Mouse (Mus musculus) liver, adult (tissue): ENCODE results near the gene B3galt4.

Experiments used
- GATA4 ChIP-seq: IDR thresholded peaks from 2 replicates; pipeline ENCODE4 v1.6.1; 2014; ENCODE audit warnings: mild to moderate bottlenecking, low read length; ENCODE audit not compliant: insufficient replicate concordance

B3galt4 gene

DNA sequence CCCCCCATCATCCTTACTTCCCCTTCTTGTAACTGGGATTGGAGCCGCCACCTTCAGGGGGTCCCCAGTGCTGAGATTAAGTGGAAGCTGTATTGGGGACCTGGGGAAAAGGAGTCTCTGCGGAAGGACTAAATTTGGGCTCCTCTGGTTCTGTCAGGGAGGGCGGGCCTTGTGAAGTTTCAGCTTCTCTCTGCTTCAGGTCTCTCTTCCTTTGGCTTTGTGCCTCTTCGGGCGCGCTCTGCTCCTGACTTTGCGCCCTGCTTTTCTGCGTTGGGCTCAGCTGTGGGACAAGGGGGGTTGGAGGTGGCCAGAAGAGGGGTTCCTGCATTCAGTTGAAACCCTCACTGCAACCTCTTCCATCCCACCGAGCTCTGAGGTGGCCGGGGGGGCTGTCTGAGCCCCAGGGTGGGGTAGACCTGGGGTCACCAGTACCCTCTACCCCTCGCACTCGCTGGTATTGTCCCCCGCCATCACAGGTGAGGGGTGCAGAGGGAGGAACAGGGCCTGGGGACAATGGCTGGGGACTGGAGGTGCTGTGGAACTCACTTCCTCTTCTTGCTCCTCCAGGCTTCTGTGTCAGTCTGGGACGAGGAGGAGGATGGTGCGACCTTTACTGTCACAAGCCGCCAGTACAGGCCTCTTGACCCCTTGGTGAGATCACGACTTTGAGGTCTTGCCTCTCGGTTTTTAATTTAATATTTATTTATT lies 20.0 kb downstream of the B3galt4 start:
- no peak for TF ChIP-seq GATA4

DNA sequence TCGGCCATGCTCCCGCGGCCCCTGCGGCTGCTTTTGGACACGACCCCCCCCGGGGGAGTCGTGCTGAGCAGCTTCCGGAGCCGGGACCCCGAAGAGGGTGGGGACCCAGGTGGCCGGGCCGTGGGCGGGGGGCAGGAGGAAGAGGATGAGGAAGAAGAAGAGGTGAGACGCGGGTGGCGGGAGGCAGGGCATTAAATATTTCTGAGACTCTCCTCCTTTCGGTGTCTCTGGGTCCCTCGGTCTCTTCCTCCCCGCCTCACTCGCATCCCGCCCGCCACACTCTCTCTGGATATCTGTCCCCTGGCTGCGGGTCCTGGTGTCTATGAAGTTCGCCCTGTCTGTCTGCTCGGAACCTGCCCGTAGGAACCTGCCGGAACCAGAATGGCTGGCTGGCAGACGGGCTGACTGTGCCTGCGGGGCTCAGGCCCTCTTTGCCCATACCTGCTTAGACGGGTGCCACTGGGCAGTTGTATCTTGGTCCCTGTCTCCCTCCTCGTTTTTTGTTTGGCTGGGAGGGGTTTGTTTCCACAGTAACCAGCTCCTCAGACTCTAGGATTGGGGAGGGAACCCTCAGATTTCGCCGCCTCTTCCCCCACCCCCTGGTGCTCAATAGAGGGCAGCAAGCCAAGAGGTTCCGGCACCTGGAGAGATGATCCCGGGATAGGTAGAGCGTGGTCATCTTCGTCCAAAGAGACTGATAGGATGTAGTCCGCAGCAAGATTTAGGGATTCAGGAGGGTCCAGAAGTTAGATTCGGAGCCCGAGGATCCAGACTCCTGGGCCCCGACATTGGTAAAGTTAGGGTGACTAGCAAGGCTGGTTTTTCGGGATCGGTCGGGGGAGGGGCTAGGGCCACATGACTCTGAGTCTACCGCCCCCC lies 20.8 kb downstream of the B3galt4 start:
- no peak for TF ChIP-seq GATA4

DNA sequence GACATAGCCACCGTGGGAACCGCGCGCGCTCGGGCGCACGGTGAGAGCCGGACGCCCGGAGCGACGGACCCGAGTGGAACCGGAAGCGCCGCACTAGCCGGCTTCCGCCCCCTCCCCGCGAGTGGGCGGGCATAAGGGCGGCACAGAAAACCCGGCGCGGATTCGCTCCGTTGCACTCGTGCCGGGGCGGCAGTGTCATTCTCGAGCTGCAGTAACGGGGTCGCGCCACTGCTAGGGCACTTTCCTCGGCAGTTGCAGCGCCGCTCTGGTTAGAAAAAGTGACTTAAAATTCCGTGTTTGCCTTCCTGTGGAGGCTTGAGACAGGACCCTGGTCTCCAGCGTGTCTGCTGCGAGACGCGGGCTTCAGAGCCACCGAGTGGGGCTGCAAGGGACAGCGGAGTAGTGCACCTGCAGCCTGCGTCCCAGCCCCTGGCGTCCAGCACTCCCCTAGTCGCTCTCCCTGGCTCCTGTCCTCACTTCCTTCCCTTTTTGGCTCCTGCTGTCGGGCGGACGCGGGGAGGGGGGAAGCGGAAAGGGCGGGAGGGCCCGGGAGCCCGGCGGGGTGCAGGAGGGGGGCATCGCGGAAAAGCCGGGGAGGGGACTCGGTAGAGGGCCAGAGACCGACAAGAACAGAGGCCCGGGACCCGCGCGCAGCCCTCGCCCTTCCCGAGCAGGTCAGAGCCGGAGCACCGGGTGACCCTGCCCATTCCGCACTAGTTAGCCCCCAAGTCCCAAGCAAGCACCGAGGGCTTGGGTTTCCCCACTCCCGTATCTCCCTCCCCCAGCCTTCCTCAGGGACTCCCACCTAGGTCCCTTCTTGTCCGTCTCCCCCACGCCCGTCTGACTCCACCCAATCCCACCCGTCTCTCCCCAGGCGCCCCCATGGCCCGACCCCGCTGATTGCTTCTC lies 21.7 kb downstream of the B3galt4 start, which contains the start of gene Rgl2:
Gene Rgl2 (plus strand): TSS at position 173 of the 909 bp plus-strand sequence.
- TF ChIP-seq GATA4: peak; percentile 39; the same call in 1 of the 2 replicates

DNA sequence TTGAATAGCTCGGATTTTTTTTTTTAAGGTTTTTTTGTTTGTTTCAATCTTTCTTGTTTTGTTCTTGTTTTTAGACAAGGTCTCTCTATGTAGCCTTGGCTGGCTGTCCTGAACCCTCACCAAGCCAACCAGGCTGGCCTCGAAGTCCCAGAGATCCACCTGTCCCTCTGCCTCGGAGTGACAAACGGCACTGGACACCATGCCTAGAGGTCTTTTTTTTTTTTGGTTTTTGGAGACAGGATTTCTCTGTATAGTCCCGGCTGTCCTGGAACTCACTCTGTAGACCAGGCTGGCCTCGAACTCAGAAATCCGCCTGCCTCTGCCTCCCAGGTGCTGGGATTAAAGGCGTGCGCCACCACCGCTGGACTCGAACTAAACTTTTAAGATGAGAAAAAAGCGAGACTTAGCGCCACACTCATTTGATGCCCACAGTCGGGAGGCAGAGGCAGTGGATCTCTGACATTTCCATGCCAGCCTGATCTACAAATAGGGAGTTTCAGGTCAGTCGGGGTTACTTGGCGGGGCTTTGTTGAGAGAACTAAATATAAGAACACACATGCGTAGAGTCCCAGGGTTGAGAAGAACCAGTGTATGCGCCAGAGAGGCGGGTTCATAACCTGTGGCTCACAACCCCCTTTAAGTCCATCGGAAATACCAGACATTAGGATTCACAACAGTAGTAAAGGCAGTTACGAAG lies 22.9 kb downstream of the B3galt4 start:
- no peak for TF ChIP-seq GATA4

DNA sequence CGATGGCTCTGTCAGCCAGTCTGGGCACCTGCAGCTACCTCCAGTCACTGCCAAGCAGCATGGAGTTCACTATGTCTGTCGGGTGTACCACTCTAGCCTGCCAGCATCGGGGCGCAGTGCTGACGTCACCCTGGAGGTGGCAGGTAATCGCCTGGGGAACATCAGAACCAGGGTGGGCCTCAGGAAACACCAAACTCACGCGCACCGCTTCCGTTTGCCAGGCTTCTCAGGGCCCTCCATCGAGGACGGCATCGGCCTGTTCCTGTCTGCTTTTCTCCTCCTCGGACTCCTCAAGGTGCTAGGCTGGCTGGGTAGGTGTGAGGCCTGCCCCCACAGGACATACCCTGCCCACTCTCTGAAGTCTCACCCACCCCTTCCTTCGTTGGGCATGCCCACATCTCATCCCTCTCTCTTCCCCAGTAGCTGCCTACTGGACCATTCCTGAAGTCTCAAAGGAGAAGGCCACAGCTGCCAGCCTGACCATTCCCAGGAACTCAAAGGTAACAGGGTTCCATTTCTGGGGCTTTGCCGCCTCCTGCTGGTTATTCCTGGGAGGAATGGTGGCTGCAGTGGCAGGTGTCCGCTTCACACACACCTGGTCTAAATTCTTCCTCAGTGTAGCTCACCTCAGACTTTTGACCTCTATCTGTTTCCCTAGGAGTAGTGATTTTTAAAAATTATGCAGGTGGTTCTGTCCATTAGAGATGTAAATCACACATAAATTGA lies 24.9 kb downstream of the B3galt4 start:
- no peak for TF ChIP-seq GATA4

DNA sequence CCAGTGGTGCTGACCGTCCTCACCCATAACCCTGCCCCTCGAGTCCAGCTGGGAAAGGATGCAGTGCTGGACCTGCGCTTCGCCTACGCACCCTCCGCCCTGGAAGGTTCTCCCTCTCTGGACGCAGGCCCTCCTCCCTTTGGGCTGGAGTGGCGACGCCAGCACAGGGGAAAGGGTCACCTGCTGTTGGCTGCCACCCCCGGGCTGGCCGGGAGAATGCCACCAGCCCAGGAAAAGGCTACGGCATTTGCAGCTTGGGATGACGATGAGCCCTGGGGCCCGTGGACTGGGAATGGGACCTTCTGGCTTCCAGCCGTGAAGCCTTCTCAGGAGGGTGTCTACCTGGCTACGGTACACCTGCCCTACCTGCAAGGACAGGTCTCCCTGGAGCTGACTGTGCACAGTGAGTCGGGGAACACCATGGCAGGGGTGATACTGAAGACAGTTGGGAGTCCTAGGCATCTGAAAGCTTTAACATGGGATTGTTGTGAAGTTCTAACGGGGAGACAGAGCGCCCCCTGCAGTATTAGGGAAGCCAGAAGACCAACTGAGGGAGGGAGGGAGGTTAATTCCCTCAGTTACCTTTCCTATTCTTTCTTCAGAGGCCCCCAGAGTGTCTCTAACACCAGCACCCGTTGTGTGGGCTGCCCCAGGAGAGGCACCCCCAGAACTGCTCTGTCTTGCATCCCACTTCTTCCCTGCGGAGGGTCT lies 25.7 kb downstream of the B3galt4 start:
- TF ChIP-seq GATA4: no peak

DNA sequence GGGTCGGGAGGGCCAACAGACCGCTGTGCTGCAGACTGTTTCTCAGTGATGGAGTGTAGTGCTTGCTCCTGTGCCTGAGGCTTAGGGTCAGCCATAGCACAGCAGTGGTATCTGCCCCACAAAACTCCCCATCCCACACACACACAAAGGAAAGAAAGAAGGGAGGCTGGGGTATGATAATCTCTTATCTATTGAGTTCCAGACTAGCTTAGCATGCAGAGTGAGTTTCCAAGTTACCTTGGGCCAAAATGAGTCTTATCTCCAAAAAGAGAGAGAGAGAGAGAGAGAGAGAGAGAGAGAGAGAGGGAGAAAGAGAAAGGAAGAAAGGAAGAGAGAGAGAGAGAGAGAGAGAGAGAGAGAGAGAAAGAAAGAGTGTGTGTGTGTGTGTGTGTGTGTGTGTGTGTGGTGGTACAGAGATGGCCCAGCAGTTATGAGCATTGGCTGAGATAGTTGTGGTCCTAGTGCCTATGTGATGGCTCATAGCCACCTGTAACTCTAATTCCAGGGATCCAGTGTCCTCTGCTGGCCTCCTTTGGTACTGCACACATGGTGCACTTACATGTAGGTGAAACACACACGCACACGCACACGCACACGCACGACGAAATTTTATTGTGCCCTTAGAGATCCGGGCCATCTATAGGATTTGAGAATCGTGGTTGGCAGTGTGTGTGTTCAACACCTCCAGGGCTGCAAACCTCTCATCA lies 26.6 kb downstream of the B3galt4 start:
- no peak for TF ChIP-seq GATA4

- no peak for TF ChIP-seq GATA4
Observed at GRCm38 (mm10) chr17:33921361-33921760, 29.9 kb downstream of the B3galt4 start.

DNA sequence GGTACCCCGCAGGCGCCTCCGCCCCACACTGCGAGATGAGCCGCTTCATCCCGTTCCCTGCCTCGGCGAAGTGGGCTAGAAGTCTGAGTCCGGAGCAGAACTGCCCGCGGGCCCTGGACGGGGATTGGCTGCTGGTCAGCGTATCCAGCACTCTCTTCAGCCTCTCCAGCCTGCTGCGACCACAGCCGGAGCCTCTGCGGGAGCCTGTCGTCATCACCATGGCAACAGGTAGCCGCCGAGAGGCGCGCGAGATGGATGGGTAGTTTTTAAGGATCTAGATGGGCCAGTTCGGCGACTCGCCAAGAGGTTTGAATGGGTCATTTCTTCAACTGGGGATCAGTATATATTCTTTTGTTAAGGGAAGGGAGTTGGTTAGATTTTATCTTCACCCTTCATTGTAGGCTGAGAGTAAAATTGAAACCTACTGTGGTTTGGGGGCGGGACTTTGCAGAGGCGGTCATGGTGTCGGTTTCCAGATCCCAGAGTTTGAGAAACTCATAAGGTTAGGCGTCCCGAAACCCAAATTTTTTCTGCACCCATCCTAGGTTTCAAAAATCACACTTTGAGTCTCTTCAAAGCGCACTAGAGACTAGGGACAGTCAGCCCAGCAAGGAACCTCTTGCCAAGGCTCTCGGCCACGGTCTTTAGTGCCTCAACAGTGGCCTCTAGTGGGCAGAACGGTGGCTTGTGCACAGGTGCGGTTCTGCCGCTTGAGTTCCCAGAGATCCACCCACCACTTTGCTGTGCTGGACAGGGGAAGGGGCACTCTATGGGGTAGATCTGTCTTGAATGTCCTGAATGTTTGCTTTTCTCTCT lies 30.8 kb downstream of the B3galt4 start:
- no peak for TF ChIP-seq GATA4

DNA sequence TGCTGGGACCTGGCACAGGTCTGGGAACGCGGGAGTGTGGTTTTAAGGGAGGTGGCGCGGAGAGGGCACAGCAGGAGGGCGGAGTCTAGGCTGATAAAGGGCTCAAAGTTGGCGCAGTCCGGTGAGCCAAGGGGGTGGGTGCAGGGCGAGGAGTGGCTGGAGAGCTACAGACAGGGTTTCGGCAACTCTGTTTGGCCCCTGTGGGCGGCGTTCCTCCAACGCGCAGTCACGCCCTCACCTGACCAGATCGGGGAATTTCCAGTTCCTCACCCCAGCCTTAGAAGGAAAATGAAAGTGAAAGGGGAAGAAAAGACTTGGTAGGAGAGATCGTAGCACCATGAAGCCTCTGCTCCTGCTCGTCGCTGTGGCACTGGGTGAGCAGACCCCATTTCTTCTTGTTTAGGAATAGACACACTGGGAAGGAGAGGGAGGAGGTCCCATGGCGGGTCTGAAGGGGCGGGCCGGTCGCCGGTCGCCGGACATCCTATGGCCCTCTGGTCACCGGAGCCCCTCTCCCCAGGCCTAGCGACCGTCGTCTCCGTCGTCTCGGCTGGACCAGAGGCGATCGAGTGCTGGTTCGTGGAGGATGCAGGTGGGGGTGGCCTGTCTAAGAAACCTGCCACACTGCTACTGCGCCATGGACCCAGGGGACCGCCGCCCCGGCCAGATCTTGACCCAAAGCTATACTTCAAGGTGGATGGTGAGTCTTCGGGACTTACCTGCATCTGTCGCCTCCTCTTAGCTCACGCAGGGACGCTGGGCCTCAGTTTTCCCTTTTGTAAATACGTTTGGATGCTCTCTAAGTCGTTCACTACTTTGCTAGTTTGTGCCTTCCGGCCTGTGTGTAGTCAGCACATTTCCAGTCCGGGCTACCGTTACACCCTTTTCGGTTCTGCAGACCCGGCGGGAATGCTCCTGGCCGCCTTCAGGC lies 31.7 kb downstream of the B3galt4 start:
- peak; percentile 83; the same call in 1 of the 2 replicates for TF ChIP-seq GATA4
